Mouse (Mus musculus): ENCODE measurements around the gene Tff3. TPM values are rescaled to one million over a fixed set of nuclear protein-coding genes. Genes with fewer than 3 reads are reported as not detected.
A peak's percentile ranks its signal among the peaks of the same experiment; 100 is the strongest.

Tff3 gene
- total RNA-seq, 2 experiments from 2014 or later = not detected

- intact Hi-C loops (cut with DNase I) = no loop called here
- no peak for DNase-seq (ENCODE audit: low spot score)
These were observed 633 bp downstream of the Tff3 start for GRCm38 (mm10) chr17:31128708-31129318.

DNA sequence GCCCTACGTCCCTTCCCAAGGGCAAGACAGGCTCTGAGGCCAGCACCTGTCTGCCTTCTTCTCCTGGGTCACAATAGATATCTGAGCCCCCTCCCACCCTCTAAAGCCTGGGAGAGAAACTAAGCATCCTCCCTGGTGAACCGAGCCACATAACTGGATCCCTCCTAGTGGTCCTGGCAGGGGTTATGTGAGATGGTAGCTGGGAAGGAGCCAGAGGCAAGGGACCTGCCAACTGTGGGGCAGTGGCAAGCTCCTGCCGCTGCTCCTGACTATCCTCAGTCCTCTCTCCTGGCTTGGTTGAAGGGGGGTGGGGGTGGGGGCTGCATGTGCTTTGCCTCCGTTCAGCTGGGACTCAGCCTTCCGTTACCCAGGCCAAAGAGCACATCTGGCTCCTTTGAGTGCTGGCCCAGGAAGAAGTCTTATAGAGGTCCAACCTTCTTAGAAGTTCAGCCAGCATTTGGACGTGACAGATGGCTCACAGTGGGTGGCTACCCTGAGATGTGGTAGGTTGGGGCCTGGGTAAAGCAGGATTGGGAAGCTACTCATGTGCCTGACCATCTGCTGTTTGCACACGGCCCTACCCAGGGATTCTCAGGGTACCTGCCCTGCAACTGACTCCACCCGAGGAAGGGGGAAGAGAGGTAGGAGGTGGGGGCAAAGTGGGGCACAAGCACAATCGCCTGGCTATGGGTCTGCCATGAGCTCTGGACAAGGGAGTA lies 3.7 kb downstream of the Tff3 start:
- intact Hi-C loops (cut with DNase I) = no loop called here
- DNase-seq (ENCODE audit: low spot score) = no peak

- DNase-seq (ENCODE audit: low spot score) = no peak
- intact Hi-C loops (cut with DNase I) = no loop called here
These were observed 7.5 kb downstream of the Tff3 start for GRCm38 (mm10) chr17:31121975-31122374.

DNA sequence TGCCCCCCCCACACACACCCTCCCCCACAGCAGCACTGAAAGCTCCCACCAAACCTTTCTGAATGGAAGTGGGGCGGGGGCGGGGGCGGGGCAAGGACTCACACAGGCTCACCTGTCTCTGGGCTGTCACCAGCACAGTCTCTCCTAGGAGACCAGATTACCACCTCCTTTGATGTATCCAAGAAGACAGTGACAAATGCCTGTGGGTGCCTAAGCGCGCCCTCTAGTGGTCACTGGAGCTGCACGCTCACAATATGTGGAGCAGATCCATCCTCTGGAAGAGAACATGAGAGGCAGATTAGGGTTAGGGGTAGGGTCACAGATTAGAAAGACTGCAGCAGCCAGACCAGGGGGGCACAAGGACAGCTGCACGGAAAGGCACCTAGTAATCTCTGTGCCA lies 10.0 kb downstream of the Tff3 start:
- peak; percentile 35 for DNase-seq (ENCODE audit: low spot score)
- intact Hi-C loops (cut with DNase I) = loop anchor here (1.0 to 5.0 kb wide), 3 partner anchors 42 to 109 kb away; no protein-coding TSS in a partner anchor

DNA sequence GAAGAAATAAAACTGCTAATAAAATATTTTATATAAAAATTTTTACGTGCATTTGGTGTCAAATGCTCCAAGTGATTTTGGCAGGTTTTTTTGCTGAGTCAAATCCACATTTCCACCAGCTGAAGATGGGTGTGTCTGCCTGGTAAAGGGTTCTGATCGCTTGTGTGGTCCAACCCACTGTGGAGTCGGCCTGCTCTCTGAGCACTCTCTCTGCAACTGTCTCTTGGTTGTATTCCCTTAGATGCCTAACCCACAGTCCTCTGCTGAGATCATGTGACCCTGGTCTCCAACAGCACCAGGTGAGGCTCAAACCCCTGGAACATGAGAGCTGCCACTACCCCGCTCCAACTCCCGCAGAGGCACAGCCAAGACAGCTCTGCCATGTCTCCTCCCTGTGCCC lies 11.5 kb downstream of the Tff3 start:
- intact Hi-C loops (cut with DNase I) = loop anchor here (2.0 to 5.0 kb wide), 2 partner anchors 41 to 107 kb away; no protein-coding TSS in a partner anchor
- DNase-seq (ENCODE audit: low spot score) = no peak

DNA sequence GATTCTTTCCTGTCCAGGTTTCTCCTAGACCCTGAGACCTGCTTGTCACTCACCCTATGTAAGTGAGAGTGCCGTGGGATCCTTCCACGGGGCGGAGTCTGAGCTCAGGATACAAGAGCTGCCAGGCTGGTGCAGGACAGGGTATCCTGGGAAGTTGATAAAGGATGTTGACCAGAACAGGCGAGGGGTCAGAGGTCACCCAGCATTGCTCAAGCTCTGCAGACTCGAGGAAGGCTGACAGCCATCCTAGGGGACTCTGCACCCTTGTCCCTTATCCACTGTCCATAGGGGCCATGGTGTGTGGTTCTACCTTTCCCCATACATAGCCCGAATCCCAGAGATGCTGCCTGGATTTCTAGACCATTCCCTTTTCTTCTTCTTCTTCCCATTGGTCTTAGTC lies 13.4 kb downstream of the Tff3 start:
- intact Hi-C loops (cut with DNase I) = loop anchor here (5.0 kb wide), 1 partner anchor 39 kb away; no protein-coding TSS in a partner anchor

GRCm38 (mm10) chr17:31113191-31113856 lies 16.1 kb downstream of the Tff3 start:
- intact Hi-C loops (cut with DNase I) = no loop called here
- DNase-seq (ENCODE audit: low spot score) = no peak

More for the DNA sequence above, 13.4 kb downstream of the Tff3 start:
- no peak for DNase-seq (ENCODE audit: low spot score)

- intact Hi-C loops (cut with DNase I) = no loop called here
- no peak for DNase-seq (ENCODE audit: low spot score)
These were observed 21.1 kb downstream of the Tff3 start for GRCm38 (mm10) chr17:31108388-31108787.

- intact Hi-C loops (cut with DNase I) = no loop called here
These were observed 25.6 kb downstream of the Tff3 start for GRCm38 (mm10) chr17:31103823-31104222.

DNA sequence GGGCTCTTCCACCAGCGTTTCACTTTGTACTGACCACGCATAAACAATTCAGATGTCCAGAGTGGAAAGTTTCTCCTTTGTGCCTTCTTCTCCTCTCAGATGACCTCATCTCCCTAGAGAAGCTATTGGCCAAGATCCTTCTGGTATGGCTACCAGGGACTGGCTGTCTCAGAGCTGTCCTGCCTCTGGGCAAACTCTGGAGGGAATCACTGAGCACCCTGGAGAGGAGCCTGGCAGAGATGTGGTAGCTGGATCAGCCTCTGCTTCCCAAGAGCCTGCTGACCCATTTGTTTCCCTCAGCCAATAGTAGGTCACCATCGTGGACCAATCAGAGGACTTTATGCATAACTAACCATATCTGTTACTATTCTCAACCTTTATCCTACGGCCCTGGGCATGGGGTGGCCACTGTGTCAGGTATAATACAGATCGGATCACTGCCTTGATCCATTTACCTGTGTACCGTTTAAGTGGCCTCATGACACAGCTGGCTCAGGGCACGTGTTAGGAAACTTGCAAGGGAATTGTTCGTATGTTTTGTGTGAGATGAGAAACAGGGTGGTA lies 26.4 kb downstream of the Tff3 start:
- no peak for DNase-seq (ENCODE audit: low spot score)
- intact Hi-C loops (cut with DNase I) = no loop called here

More at GRCm38 (mm10) chr17:31103823-31104222, 25.6 kb downstream of the Tff3 start:
- DNase-seq (ENCODE audit: low spot score) = no peak

GRCm38 (mm10) chr17:31098788-31099187 lies 30.7 kb downstream of the Tff3 start:
- intact Hi-C loops (cut with DNase I) = no loop called here
- DNase-seq (ENCODE audit: low spot score) = no peak

DNA sequence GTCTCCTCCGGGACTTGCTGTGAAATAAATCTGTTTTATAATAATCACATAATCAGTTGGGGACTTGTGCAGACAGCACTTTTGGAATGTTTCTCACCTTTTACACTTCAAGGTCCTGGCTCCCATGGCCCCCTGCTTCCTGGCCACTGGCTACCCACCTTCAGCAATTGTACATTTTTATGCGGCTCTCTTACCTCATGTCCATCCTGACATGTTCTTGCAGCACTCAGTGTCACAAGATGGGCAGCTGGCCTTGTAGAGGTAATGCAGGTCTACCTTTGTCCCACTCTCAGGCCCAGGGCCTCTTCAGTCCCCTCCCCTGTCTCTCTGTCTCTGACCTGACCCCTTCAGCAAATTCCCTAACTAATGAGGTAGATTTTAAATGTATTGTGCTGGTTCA lies 32.6 kb downstream of the Tff3 start:
- intact Hi-C loops (cut with DNase I) = no loop called here

DNA sequence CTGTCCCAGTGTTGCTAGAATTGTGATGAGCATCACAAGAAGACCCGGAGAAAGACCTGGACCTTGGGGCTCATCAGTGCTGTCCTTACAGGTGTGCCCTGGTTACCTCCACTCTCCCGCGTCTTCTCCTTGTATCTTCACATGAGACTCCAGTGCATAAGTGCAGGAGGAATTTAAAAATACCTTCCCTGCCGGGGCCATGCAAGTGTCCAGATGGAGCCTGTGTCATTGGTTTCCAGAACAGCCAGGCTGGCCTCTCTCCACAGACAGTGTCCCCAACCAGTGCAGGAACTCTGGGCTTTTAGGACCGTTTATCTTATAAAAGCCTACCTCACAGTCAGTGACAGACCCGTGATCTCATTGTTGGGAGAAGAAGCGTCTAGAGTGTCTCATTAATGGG lies 33.9 kb downstream of the Tff3 start:
- intact Hi-C loops (cut with DNase I) = no loop called here
- DNase-seq (ENCODE audit: low spot score) = no peak

More for the DNA sequence above, 32.6 kb downstream of the Tff3 start:
- DNase-seq (ENCODE audit: low spot score) = no peak

DNA sequence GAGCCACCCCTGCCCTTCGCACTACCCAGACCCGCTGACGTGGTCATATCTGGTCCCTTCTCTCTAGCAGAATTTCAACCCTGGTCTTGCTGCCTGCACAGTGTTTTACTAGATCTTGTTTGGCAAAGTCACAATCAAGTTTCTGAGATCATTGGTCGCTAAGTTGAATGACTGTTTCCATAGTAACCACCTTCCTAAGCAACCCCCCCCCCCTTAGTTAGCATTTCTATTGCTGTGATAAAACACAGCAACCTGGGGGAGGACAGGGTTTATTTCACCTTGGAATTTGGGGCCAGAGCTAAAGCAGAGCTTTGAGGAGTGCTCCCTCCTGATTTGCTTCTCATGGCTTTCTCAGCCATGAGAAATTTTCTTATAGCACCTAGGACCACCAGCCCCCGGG lies 34.7 kb downstream of the Tff3 start:
- intact Hi-C loops (cut with DNase I) = no loop called here
- DNase-seq (ENCODE audit: low spot score) = no peak

GRCm38 (mm10) chr17:31091023-31091735 lies 38.3 kb downstream of the Tff3 start:
- DNase-seq (ENCODE audit: low spot score) = no peak
- intact Hi-C loops (cut with DNase I) = no loop called here

DNA sequence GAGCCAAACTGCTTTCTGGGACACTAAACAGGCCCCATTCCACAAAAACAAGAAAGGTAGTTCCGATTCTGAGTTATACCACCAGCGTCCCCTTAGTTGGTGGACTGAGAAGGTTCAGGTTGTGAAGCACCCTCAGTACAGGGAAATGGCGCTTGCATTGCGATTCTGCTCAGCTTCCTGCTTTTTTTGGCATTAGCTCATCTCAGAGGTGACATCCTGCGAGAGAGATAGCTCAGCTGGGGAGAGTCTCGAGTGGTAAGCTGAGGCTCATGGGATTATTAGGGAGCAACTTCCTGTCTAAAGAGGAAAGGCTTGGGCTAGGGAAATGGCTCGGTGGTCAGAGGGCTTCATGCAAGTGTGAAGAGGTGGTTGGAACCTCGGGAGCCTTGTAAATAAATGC lies 39.6 kb downstream of the Tff3 start:
- intact Hi-C loops (cut with DNase I) = no loop called here
- no peak for DNase-seq (ENCODE audit: low spot score)

GRCm38 (mm10) chr17:31088711-31089110 lies 40.7 kb downstream of the Tff3 start:
- DNase-seq (ENCODE audit: low spot score) = no peak
- intact Hi-C loops (cut with DNase I) = no loop called here

DNA sequence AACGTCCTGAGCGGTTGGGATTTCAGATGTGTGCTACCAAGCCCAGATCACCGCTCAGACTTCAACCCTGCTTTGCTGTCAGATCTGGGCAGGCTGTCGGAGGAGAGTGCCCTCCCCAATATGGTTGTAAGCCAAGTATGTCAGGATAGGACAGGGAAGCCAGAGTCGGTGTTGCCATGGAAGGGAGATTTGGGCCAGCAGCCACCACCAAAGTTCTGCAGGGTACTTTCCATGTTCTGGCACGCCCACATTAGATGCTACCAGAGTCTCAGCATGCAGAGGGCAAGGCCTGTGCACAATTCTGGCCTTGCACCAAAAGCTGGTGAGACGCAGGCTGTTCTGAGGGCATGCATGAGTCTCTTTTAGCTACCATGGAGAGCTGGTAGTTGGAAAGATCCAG lies 43.2 kb downstream of the Tff3 start:
- no peak for DNase-seq (ENCODE audit: low spot score)
- intact Hi-C loops (cut with DNase I) = no loop called here

DNA sequence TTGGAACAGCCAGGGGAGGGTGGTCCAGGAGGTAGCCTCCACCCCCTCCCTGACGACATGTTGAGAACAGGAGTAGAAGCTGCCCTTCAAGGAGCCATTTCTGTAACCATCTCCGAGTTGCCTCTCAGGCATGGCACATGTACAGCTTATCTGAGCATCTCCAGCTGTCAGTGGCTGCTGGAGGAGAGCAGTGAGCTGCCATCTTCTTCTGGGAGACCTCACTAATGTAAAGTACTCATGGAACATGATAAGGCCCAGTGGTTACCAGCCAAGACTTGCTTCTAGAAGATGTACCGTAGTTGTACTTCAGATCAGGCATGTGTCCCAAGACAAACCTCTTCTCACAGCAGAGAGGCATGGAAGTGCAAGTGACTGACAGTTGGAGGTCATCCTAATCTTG lies 43.9 kb downstream of the Tff3 start:
- intact Hi-C loops (cut with DNase I) = no loop called here
- no peak for DNase-seq (ENCODE audit: low spot score)
